Mouse (Mus musculus): ENCODE results near the gene Kctd7. TPM values are rescaled to one million over a fixed set of nuclear protein-coding genes. Genes with fewer than 3 reads are reported as not detected.

Gene Kctd7
- total RNA-seq, 1 experiment = 1.2 TPM

GRCm38 (mm10) chr5:130159761-130160201 lies 15.1 kb downstream of the Kctd7 start:
- in situ Hi-C loops (cut with MboI; ENCODE audit: low sequenced_read_pairs in 2 of 2, unreplicated experiment in 2 of 2) = no loop called here

DNA sequence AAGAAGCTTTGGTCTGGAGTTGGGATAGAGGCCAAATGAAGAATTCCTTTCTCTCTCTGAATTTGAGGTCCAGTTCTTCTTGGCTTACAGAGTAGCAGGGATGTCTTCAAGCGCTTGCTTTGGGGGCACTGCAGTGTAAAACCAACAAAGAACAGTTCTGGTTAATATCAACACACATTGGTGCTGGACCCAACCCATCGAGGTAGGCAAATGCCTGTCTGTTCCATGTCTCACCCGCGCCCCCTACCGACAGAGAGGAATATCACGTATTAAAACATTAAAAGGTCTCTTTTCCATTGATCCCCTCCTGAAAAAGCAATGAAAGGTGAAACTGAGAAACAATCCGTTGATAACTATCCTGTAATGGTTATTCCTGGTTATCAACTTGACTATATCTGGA lies 19.0 kb downstream of the Kctd7 start:
- DNase-seq (ENCODE audit: low read depth, low spot score) = peak; percentile 80
- TF ChIP-seq ZC3H11A (IDR thresholded peaks at IDR 0.05; ENCODE audit: borderline replicate concordance, low read depth, low read length) = no peak
- TF ChIP-seq HCFC1 (IDR thresholded peaks at IDR 0.05; ENCODE audit: borderline replicate concordance, insufficient read depth, low read length) = no peak
- no peak for TF ChIP-seq ZNF384 (IDR thresholded peaks at IDR 0.05; ENCODE audit: low read depth, low read length)
- TF ChIP-seq CHD2 (IDR thresholded peaks at IDR 0.05; ENCODE audit: low read depth, low read length) = no peak
- no peak for TF ChIP-seq MAFK (IDR thresholded peaks at IDR 0.05; ENCODE audit: insufficient read depth, low read depth, low read length)
- Histone ChIP-seq H3K27ac (ENCODE audit: insufficient read depth, low read depth, low read length, poor library complexity, severe bottlenecking) (no peak overlapping the region), H3K9me3 (ENCODE audit: control insufficient read depth, insufficient read depth, low read depth, low read length) (no peaks in the 10 kb centered on the region), H3K4me1 (ENCODE audit: control insufficient read depth in 2 of 2, insufficient read depth in 2 of 2, low read length in 2 of 2, poor library complexity in 1 of 2) (no peaks in the 10 kb centered on the region), H3K36me3 (ENCODE audit: control insufficient read depth, insufficient read depth, low read length, poor library complexity, severe bottlenecking) (no peaks in the 10 kb centered on the region), H3K9ac (ENCODE audit: insufficient read depth, low read depth, low read length, poor library complexity, severe bottlenecking) (no peak overlapping the region), H3K4me3 (ENCODE audit: insufficient read depth in 1 of 2, low read depth in 1 of 2, low read length in 2 of 2, poor library complexity in 1 of 2, severe bottlenecking in 1 of 2) (no peak overlapping the region)
- in situ Hi-C loops (cut with MboI; ENCODE audit: low sequenced_read_pairs in 2 of 2, unreplicated experiment in 2 of 2) = no loop called here

More at GRCm38 (mm10) chr5:130159761-130160201, 15.1 kb downstream of the Kctd7 start:
- Histone ChIP-seq H3K9me3 (ENCODE audit: control insufficient read depth, insufficient read depth, low read depth, low read length) (no peaks in the 10 kb centered on the region), H3K36me3 (ENCODE audit: control insufficient read depth, insufficient read depth, low read length, poor library complexity, severe bottlenecking) (no peaks in the 10 kb centered on the region), H3K27ac (ENCODE audit: insufficient read depth, low read depth, low read length, poor library complexity, severe bottlenecking) (no peak overlapping the region), H3K4me1 (ENCODE audit: control insufficient read depth in 2 of 2, insufficient read depth in 2 of 2, low read length in 2 of 2, poor library complexity in 1 of 2) (no peaks in the 10 kb centered on the region), H3K9ac (ENCODE audit: insufficient read depth, low read depth, low read length, poor library complexity, severe bottlenecking) (no peak overlapping the region), H3K4me3 (ENCODE audit: insufficient read depth in 1 of 2, low read depth in 1 of 2, low read length in 2 of 2, poor library complexity in 1 of 2, severe bottlenecking in 1 of 2) (no peak overlapping the region)
- no peak for TF ChIP-seq ZC3H11A (IDR thresholded peaks at IDR 0.05; ENCODE audit: borderline replicate concordance, low read depth, low read length)
- no peak for TF ChIP-seq HCFC1 (IDR thresholded peaks at IDR 0.05; ENCODE audit: borderline replicate concordance, insufficient read depth, low read length)
- TF ChIP-seq CHD2 (IDR thresholded peaks at IDR 0.05; ENCODE audit: low read depth, low read length) = no peak
- TF ChIP-seq MAFK (IDR thresholded peaks at IDR 0.05; ENCODE audit: insufficient read depth, low read depth, low read length) = no peak
- no peak for TF ChIP-seq ZNF384 (IDR thresholded peaks at IDR 0.05; ENCODE audit: low read depth, low read length)
- DNase-seq (ENCODE audit: low read depth, low spot score) = no peak

GRCm38 (mm10) chr5:130165213-130165612 lies 20.6 kb downstream of the Kctd7 start:
- Histone ChIP-seq H3K4me1 (ENCODE audit: control insufficient read depth in 2 of 2, insufficient read depth in 2 of 2, low read length in 2 of 2, poor library complexity in 1 of 2) (no peaks in the 10 kb centered on the region), H3K9ac (ENCODE audit: insufficient read depth, low read depth, low read length, poor library complexity, severe bottlenecking) (no peak overlapping the region), H3K36me3 (ENCODE audit: control insufficient read depth, insufficient read depth, low read length, poor library complexity, severe bottlenecking) (no peaks in the 10 kb centered on the region), H3K4me3 (ENCODE audit: insufficient read depth in 1 of 2, low read depth in 1 of 2, low read length in 2 of 2, poor library complexity in 1 of 2, severe bottlenecking in 1 of 2) (no peak overlapping the region), H3K9me3 (ENCODE audit: control insufficient read depth, insufficient read depth, low read depth, low read length) (no peaks in the 10 kb centered on the region), H3K27ac (ENCODE audit: insufficient read depth, low read depth, low read length, poor library complexity, severe bottlenecking) (no peak overlapping the region)
- TF ChIP-seq MAFK (IDR thresholded peaks at IDR 0.05; ENCODE audit: insufficient read depth, low read depth, low read length) (no peak), ZC3H11A (IDR thresholded peaks at IDR 0.05; ENCODE audit: borderline replicate concordance, low read depth, low read length) (no peak), ZNF384 (IDR thresholded peaks at IDR 0.05; ENCODE audit: low read depth, low read length) (no peak), HCFC1 (IDR thresholded peaks at IDR 0.05; ENCODE audit: borderline replicate concordance, insufficient read depth, low read length) (no peak), CHD2 (IDR thresholded peaks at IDR 0.05; ENCODE audit: low read depth, low read length) (no peak)
- in situ Hi-C loops (cut with MboI; ENCODE audit: low sequenced_read_pairs in 2 of 2, unreplicated experiment in 2 of 2) = no loop called here
- DNase-seq (ENCODE audit: low read depth, low spot score) = no peak

- DNase-seq (ENCODE audit: low read depth, low spot score) = no peak
- TF ChIP-seq ZNF384 (IDR thresholded peaks at IDR 0.05; ENCODE audit: low read depth, low read length) = no peak
- TF ChIP-seq MAFK (IDR thresholded peaks at IDR 0.05; ENCODE audit: insufficient read depth, low read depth, low read length) = no peak
- TF ChIP-seq CHD2 (IDR thresholded peaks at IDR 0.05; ENCODE audit: low read depth, low read length) = no peak
- TF ChIP-seq HCFC1 (IDR thresholded peaks at IDR 0.05; ENCODE audit: borderline replicate concordance, insufficient read depth, low read length) = no peak
- TF ChIP-seq ZC3H11A (IDR thresholded peaks at IDR 0.05; ENCODE audit: borderline replicate concordance, low read depth, low read length) = no peak
Observed at GRCm38 (mm10) chr5:130169109-130169508, 24.4 kb downstream of the Kctd7 start.

More at GRCm38 (mm10) chr5:130169109-130169508, 24.4 kb downstream of the Kctd7 start:
- Histone ChIP-seq H3K4me1 (ENCODE audit: control insufficient read depth in 2 of 2, insufficient read depth in 2 of 2, low read length in 2 of 2, poor library complexity in 1 of 2) (peaks cover 4 to 6% of the 10 kb centered on the region in 2 experiments; a peak in 2 of 4 replicates), H3K9ac (ENCODE audit: insufficient read depth, low read depth, low read length, poor library complexity, severe bottlenecking) (no peak overlapping the region), H3K4me3 (ENCODE audit: insufficient read depth in 1 of 2, low read depth in 1 of 2, low read length in 2 of 2, poor library complexity in 1 of 2, severe bottlenecking in 1 of 2) (no peak overlapping the region), H3K27ac (ENCODE audit: insufficient read depth, low read depth, low read length, poor library complexity, severe bottlenecking) (no peak overlapping the region), H3K36me3 (ENCODE audit: control insufficient read depth, insufficient read depth, low read length, poor library complexity, severe bottlenecking) (no peaks in the 10 kb centered on the region), H3K9me3 (ENCODE audit: control insufficient read depth, insufficient read depth, low read depth, low read length) (no peaks in the 10 kb centered on the region)
- in situ Hi-C loops (cut with MboI; ENCODE audit: low sequenced_read_pairs in 2 of 2, unreplicated experiment in 2 of 2) = no loop called here
